Mouse (Mus musculus) right cerebral cortex, adult 2 months (tissue): Measurements from ENCODE around the gene Lepr.
"Not testable (repeated sequence)": the region's sequence is repeated elsewhere in the genome, so short reads cannot be mapped to it uniquely, and the experiment has no call there.

ENCODE experiments used
- DNase-seq, 2 experiments: peaks; one replicate each; pipeline ENCODE4 v3.0.0; 2021 to 2022; ENCODE audit warnings: low spot score in 2 of 2

The Lepr gene

DNA sequence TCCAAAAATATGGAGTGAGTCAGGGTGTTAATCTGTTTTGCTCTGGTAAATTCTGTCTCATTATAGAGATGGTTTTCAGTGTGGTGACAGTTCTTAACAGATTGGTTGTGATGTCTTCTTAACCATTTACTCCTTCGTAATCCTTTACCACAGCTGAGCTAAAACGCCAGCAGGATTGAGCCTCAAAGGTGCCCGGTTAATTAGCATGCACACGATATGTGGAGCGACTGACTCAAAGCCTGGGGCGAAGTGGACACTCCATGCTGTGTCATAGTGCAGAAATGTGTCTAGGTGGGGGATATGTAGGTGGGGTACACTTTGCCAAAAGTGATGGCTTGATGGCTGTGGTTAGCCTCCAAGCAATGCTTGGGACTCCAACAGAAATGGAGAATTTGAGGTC lies 1.4 kb upstream of the Lepr start:
- DNase-seq: no peak

DNA sequence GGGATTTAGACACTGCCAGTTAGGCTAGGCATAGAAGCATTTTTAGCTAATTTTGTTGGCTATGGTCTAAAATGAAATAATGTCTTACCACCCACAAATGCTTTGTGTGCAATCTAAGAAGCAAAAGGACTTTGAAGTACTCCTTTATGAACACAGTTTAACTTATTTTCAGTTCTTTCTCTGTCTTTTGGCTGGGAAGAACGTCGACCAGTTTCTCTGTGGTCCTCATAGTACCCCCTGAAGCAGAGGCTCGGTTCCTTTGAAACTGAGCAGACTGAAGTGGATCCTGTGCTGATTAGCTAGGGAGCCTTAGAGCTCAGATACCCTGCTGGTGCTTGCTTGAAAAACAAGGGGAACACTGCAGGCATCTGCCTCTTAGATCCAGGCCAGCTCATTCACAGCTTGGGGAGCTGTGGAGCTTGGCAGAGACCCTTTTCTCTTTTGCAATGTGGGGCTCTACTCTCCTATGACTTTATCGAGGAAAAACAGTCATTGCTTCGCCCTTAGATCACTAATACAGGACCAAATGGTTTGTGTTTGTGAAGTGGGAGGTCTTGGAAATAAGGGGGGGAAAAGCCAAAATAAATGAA lies 1.9 kb downstream of the Lepr start:
- DNase-seq: peak in 1 of 2 experiments; percentile 11

DNA sequence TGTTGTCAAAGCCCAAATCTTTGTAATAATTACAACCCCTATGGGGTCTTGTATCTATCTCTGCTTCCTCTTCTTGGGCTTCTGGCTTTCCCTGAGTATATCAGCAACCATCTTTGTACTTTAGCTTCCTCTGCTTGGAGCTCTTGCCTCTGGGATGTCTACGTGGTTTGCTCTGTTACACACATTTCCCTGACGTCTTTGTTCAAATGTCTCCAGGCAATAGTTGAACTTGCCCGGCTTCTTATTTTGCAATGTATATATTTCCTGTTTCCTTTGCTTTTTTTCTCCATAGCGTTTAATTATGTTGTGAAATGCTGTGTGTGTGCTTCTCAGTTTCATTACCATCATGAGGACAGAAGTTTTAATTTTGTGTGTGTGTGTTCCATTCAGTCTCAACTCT lies 4.5 kb downstream of the Lepr start:
- DNase-seq: no peak

DNA sequence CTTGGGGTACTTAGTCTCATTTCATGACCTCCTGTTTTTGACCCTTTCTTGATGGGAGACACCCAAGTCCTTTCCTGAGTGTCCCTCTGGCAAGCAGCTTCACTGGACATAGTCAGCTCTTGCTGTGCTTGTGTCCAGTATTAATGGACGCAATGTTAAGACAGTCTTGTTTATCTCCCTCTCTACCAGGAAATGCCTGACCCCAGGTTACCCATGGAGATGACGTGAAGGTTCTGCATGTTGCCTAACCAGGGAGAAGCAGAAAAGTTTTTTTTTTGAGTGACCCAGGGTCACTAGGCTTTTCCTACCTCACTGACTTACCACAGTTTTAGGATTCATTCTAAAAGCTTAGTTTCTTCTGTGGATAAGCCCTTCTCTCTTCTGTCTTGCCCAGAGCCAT lies 24.8 kb downstream of the Lepr start:
- no peak for DNase-seq

DNA sequence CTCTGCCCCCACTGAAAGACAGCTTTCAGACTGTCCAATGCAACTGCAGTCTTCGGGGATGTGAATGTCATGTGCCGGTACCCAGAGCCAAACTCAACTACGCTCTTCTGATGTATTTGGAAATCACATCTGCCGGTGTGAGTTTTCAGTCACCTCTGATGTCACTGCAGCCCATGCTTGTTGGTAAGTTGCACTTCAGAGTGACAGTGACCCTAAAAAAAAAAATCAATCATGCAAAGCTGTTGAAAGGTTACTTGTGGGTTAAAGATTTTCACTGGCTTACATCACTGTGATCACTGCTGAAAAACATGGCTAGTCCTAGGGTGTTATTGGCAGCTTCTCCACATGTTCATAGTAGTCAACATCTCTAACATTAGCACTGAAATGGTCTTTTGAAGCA lies 28.3 kb downstream of the Lepr start:
- no peak for DNase-seq

DNA sequence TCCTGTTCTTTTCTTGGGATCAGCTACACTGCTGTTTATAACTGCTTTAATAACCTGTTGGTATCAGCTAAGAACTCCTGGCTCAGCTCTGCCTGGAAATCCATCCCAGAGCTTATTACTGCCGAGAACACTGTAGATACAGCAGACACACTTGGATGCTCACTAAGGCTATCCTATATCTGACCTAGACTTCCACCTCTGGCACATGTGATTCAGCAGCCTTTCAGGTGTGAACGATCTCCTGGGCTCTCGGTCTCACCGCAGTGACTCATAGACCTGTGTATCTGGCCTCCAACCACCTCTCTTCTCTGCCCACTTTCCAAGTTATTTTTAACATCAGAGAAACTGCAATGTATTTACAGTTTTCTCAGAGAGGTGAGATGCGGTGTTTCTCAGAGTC lies 43.3 kb downstream of the Lepr start:
- peak in 1 of 2 experiments; percentile 2 for DNase-seq

DNA sequence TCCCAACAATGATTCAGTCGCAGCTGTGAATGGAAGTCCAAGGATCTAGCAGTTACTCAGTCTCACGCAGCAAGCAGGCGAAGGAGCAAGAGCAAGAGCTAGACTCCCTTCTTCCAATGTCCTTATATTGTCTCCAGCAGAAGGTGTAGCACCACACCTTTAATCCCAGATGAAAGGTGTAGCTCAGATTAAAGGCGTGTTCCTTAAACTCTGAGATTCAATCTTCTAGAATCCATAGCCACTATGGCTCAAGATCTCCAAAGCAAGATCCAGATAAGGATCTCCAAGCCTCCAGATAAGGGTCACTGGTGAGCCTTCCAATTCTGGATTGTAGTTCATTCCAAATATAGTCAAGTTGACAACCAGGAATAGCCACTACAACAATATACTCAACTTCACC lies 126.7 kb downstream of the Lepr start, which contains the start of gene B020004J07Rik:
TSS of gene B020004J07Rik (minus strand) at position 101 of the 400 bp plus-strand sequence.
- not testable (repeated sequence) for DNase-seq

DNA sequence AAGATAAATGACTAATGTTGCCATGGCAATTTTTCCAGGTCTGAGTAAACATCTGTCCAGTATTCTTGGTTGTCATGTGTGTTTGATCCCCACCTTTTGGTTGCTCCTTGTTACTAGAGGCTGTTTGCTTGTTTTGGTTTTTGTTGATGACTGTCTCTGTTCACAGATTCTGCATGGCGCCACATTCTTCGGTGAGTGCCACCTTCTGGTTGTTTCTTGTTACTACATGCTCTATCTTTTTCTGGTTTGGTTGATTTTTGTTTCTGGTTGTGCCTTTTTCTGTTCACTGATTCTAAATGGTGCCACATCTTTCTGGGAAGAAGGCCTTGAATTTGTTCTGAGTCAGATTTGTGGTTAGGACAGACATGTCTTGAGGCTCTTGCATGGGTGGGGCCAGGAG lies 133.7 kb downstream of the Lepr start:
- no peak for DNase-seq

DNA sequence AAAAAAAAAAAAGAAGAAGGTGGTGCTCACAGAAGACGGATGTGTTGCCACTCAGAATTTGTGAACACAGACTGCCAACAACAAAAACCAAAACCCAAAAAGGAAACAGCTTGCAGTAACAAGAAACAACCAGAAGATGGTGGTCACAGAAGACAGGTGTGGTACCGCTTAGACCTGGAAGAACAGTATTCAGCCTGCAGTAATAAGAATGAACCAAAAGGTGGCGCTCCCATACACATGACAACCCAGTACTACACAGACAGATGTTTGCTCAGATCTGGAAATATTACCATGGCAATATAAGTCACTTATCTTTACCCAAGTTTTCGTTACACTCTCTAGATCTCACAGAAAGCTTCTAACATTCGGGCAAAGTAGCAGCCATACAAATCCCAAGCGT lies 143.7 kb downstream of the Lepr start:
- peak; percentile 50 to 62 for DNase-seq

DNA sequence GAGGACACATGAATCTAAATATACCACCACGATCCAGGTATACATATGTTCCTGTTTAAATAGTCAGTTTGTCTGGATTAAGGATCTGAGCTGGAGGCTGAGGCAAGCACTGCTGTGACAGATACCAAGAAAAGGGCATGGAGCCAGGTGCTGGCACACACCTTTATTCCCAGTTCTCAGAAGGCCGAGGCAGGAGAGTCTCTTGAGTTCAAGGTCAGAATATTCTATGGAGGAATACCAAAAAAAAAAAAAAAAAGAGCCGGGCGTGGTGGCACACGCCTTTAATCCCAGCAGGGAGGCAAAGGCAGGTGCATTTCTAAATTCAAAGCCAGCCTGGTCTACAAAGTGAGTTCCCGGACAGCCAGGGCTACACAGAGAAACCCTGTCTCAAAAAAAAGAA lies 145.1 kb downstream of the Lepr start:
- no peak for DNase-seq
